Mouse (Mus musculus): ENCODE measurements around the gene Pcbp2. TPM values are rescaled to one million over a fixed set of nuclear protein-coding genes. Genes with fewer than 3 reads are reported as not detected.

Pcbp2 gene
- total RNA-seq, 1 experiment = 377 TPM

DNA sequence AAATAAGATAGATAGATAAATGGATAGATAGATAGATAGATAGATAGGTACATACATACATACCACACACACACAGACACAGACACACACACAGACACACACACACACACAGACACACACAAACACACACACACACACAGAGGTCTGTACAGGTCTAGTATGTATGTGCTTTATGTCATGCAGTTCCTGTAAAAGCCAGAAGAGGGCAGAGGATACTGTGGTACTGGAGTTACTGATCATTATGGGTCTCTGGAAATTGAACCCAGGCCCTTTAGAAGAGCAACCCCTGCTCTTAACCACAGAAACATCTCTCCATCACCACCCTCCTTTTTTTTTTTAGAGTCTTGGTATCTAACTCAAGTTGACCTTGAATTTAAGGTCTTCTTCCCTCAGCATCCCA lies 6.7 kb upstream of the Pcbp2 start:
- no peaks in the 10 kb centered on the region for H3K9me3 ChIP-seq (ENCODE audit: control insufficient read depth, insufficient read depth, low read depth, low read length)
- H3K9ac ChIP-seq (ENCODE audit: insufficient read depth, low read depth, low read length, poor library complexity, severe bottlenecking) = no peak overlapping the region
- no peak overlapping the region for H3K4me3 ChIP-seq (ENCODE audit: insufficient read depth in 1 of 2, low read depth in 1 of 2, low read length in 2 of 2, poor library complexity in 1 of 2, severe bottlenecking in 1 of 2)
- no peak for DNase-seq (ENCODE audit: low read depth, low spot score)
- no peak for TF ChIP-seq ZNF384 (IDR thresholded peaks at IDR 0.05; ENCODE audit: low read depth, low read length)
- no peak for TF ChIP-seq MAFK (IDR thresholded peaks at IDR 0.05; ENCODE audit: insufficient read depth, low read depth, low read length)
- TF ChIP-seq CHD2 (IDR thresholded peaks at IDR 0.05; ENCODE audit: low read depth, low read length) = no peak
- no peak for TF ChIP-seq ZC3H11A (IDR thresholded peaks at IDR 0.05; ENCODE audit: borderline replicate concordance, low read depth, low read length)
- TF ChIP-seq HCFC1 (IDR thresholded peaks at IDR 0.05; ENCODE audit: borderline replicate concordance, insufficient read depth, low read length) = no peak
- in situ Hi-C loops (cut with MboI; ENCODE audit: low sequenced_read_pairs in 2 of 2, unreplicated experiment in 2 of 2) = no loop called here
- H3K4me1 ChIP-seq (ENCODE audit: control insufficient read depth in 2 of 2, insufficient read depth in 2 of 2, low read length in 2 of 2, poor library complexity in 1 of 2) = peaks cover 0 to 14% of the 10 kb centered on the region in 2 experiments; a peak in 2 of 4 replicates
- H3K27ac ChIP-seq (ENCODE audit: insufficient read depth, low read depth, low read length, poor library complexity, severe bottlenecking) = no peak overlapping the region
- peaks cover 5% of the 10 kb centered on the region for H3K36me3 ChIP-seq (ENCODE audit: control insufficient read depth, insufficient read depth, low read length, poor library complexity, severe bottlenecking)

DNA sequence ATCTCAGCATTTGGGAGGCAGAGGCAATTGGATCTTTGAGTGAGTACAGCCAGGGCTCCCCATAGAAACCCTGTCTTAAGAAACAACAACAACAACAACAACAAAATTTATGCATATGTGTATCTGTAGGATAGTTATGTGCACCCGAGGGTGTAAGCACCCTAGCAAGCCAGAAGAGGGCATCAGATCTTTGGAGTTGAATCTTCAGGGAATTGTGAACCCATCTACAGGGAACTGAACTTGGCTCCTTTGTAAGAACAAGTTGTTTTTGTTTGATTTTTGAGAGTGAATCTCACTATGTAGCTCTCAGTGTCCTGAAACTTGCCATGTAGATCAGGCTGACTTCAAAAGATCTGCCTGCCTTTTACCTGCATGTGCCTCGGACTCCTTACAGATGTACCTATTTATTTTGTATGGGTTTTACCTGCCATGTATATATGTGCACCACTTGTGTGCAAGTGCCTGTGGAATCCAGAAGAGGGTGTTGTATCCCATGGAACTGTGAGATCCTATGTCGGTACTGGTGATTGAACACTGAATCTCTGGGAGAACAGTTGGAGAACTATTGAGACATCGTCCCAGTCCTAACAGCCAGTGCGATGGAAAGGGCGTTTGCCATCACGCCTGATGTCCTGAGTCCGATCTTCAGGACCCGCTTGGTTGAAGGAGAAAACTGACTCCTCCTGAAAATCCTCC lies 1.5 kb upstream of the Pcbp2 start:
- peaks cover 4% of the 10 kb centered on the region; the same call in 1 of the 2 replicates for H3K36me3 ChIP-seq (ENCODE audit: control insufficient read depth, insufficient read depth, low read length, poor library complexity, severe bottlenecking)
- H3K4me1 ChIP-seq (ENCODE audit: control insufficient read depth in 2 of 2, insufficient read depth in 2 of 2, low read length in 2 of 2, poor library complexity in 1 of 2) = peaks cover 0 to 4% of the 10 kb centered on the region in 2 experiments; a peak in 1 of 4 replicates
- in situ Hi-C loops (cut with MboI; ENCODE audit: low sequenced_read_pairs in 2 of 2, unreplicated experiment in 2 of 2) = no loop called here
- TF ChIP-seq HCFC1 (IDR thresholded peaks at IDR 0.05; ENCODE audit: borderline replicate concordance, insufficient read depth, low read length) (no peak), ZNF384 (IDR thresholded peaks at IDR 0.05; ENCODE audit: low read depth, low read length) (no peak), ZC3H11A (IDR thresholded peaks at IDR 0.05; ENCODE audit: borderline replicate concordance, low read depth, low read length) (no peak), MAFK (IDR thresholded peaks at IDR 0.05; ENCODE audit: insufficient read depth, low read depth, low read length) (no peak), CHD2 (IDR thresholded peaks at IDR 0.05; ENCODE audit: low read depth, low read length) (no peak)
- H3K9ac ChIP-seq (ENCODE audit: insufficient read depth, low read depth, low read length, poor library complexity, severe bottlenecking) = no peak overlapping the region
- no peaks in the 10 kb centered on the region for H3K9me3 ChIP-seq (ENCODE audit: control insufficient read depth, insufficient read depth, low read depth, low read length)
- H3K27ac ChIP-seq (ENCODE audit: insufficient read depth, low read depth, low read length, poor library complexity, severe bottlenecking) = no peak overlapping the region
- no peak overlapping the region for H3K4me3 ChIP-seq (ENCODE audit: insufficient read depth in 1 of 2, low read depth in 1 of 2, low read length in 2 of 2, poor library complexity in 1 of 2, severe bottlenecking in 1 of 2)
- DNase-seq (ENCODE audit: low read depth, low spot score) = no peak

DNA sequence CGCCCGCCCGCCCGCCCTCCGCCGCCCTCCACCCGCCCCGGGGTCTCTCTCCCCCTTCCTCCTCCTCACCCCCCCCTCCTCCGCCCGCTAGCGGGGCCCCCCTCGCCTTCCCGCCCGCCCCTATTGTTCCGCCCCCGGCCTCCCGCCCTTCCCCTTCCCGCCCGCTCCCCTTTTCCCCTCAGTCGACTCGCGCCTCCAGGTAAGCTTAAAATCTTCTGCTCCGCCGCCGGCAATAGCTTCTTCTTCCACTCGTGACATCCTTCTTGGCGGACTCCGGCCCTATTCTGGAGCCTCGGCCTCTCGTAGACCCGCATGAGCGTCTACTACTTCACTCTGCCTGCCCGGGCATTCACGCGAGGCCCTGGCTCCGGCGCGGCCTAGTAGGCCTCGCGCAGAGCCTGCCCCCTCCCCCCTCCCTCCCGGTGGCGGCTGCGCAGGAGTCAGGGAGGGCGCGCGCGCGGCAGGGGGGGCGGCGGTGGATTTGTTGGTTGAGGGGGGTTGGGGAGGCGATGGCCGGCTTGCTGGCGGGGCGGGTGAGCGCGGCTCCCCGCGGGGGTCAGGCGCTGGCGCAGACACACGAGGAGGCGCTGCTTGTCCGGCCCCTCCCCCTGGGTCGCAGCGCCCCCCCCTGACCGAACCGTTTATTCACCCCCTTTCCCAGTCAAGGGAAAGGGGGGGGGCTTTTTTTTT lies 411 bp downstream of the Pcbp2 start:
- H3K9me3 ChIP-seq (ENCODE audit: control insufficient read depth, insufficient read depth, low read depth, low read length) = no peaks in the 10 kb centered on the region
- in situ Hi-C loops (cut with MboI; ENCODE audit: low sequenced_read_pairs in 2 of 2, unreplicated experiment in 2 of 2) = no loop called here
- H3K27ac ChIP-seq (ENCODE audit: insufficient read depth, low read depth, low read length, poor library complexity, severe bottlenecking) = peak overlapping the region; percentile 96
- no peak for DNase-seq (ENCODE audit: low read depth, low spot score)
- peaks cover 16% of the 10 kb centered on the region for H3K36me3 ChIP-seq (ENCODE audit: control insufficient read depth, insufficient read depth, low read length, poor library complexity, severe bottlenecking)
- H3K9ac ChIP-seq (ENCODE audit: insufficient read depth, low read depth, low read length, poor library complexity, severe bottlenecking) = peak overlapping the region; percentile 97
- H3K4me1 ChIP-seq (ENCODE audit: control insufficient read depth in 2 of 2, insufficient read depth in 2 of 2, low read length in 2 of 2, poor library complexity in 1 of 2) = peaks cover 0 to 4% of the 10 kb centered on the region in 2 experiments; a peak in 1 of 4 replicates
- TF ChIP-seq HCFC1 (IDR thresholded peaks at IDR 0.05; ENCODE audit: borderline replicate concordance, insufficient read depth, low read length) = peak; percentile 22; the same call in 1 of the 2 replicates
- no peak for TF ChIP-seq MAFK (IDR thresholded peaks at IDR 0.05; ENCODE audit: insufficient read depth, low read depth, low read length)
- no peak for TF ChIP-seq ZC3H11A (IDR thresholded peaks at IDR 0.05; ENCODE audit: borderline replicate concordance, low read depth, low read length)
- TF ChIP-seq CHD2 (IDR thresholded peaks at IDR 0.05; ENCODE audit: low read depth, low read length) = 0 out of 2 replicates have a peak, but pooled peaks have one; percentile 24
- TF ChIP-seq ZNF384 (IDR thresholded peaks at IDR 0.05; ENCODE audit: low read depth, low read length) = peak; percentile 65; the same call in 1 of the 2 replicates
- peak overlapping the region; percentile 78 to 87 for H3K4me3 ChIP-seq (ENCODE audit: insufficient read depth in 1 of 2, low read depth in 1 of 2, low read length in 2 of 2, poor library complexity in 1 of 2, severe bottlenecking in 1 of 2)

DNA sequence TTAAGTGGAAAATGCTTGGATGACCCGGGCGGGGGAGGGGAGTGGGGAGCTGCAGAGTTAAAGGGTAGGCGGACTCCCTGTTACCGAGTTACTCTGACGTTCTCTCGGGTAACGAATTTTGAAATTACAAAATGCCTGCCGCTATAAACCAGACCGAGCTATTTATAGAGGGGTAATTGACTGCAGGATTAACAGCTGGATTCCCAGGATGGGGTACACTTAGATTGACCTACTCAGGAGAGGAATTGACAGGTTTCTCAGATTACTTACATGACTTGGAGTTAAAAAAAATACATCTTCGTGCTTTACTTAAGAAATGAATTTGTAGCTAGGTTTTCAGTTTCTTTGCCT lies 931 bp downstream of the Pcbp2 start:
- H3K27ac ChIP-seq (ENCODE audit: insufficient read depth, low read depth, low read length, poor library complexity, severe bottlenecking) = peak overlapping the region; percentile 96; the same call in 1 of the 2 replicates
- peaks cover 0 to 4% of the 10 kb centered on the region in 2 experiments; a peak in 1 of 4 replicates for H3K4me1 ChIP-seq (ENCODE audit: control insufficient read depth in 2 of 2, insufficient read depth in 2 of 2, low read length in 2 of 2, poor library complexity in 1 of 2)
- no peak for DNase-seq (ENCODE audit: low read depth, low spot score)
- H3K4me3 ChIP-seq (ENCODE audit: insufficient read depth in 1 of 2, low read depth in 1 of 2, low read length in 2 of 2, poor library complexity in 1 of 2, severe bottlenecking in 1 of 2) = peak overlapping the region; percentile 78 to 87
- peak overlapping the region; percentile 97 for H3K9ac ChIP-seq (ENCODE audit: insufficient read depth, low read depth, low read length, poor library complexity, severe bottlenecking)
- peaks cover 21% of the 10 kb centered on the region for H3K36me3 ChIP-seq (ENCODE audit: control insufficient read depth, insufficient read depth, low read length, poor library complexity, severe bottlenecking)
- no peaks in the 10 kb centered on the region for H3K9me3 ChIP-seq (ENCODE audit: control insufficient read depth, insufficient read depth, low read depth, low read length)
- TF ChIP-seq ZNF384 (IDR thresholded peaks at IDR 0.05; ENCODE audit: low read depth, low read length) = no peak
- no peak for TF ChIP-seq CHD2 (IDR thresholded peaks at IDR 0.05; ENCODE audit: low read depth, low read length)
- no peak for TF ChIP-seq ZC3H11A (IDR thresholded peaks at IDR 0.05; ENCODE audit: borderline replicate concordance, low read depth, low read length)
- 0 out of 2 replicates have a peak, but pooled peaks have one; percentile 7 for TF ChIP-seq HCFC1 (IDR thresholded peaks at IDR 0.05; ENCODE audit: borderline replicate concordance, insufficient read depth, low read length)
- in situ Hi-C loops (cut with MboI; ENCODE audit: low sequenced_read_pairs in 2 of 2, unreplicated experiment in 2 of 2) = no loop called here
